ENCODE assay signal across 14 mouse cellular contexts in the genomic region with DNA sequence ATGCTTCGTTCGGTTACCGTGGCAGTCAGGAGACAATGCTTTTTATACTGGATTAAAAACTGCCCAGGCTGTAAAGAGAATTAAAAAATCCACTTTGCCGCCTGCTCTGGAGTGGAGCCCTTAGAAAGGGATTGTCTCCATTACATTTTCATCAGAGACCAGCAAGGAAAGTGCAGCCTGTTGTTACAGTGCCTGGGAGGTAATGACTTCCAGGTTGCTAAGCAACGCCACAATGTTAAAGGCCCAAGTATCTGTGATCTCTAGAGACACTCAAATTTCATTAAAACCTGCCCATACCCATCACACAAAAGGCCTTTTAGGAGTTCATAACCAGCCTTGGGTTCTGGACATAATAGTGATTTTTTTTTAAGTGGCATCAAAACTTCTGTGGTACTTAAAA.
A peak's percentile ranks its signal among the peaks of the same experiment; 100 is the strongest.
DNase-seq lines count a peak whose midpoint lies in the region; ATAC-seq and TF ChIP-seq lines count a peak whose summit lies in the region.
"Had no signal": no experiment of that assay in that cellular context is flagged by ENCODE, and none has a peak within 500 bp of the region (broad histone marks: within the 10 kb centered on the region; RNA-seq: fewer than 3 reads in every experiment).

No protein-coding gene starts in this region.

- TF ChIP-seq CTCF in hindbrain, postnatal 0 days (IDR thresholded peaks at IDR 0.05; ENCODE audit: low read depth) = no peak

- no peaks in the 10 kb centered on the region for H3K9me3 ChIP-seq in forebrain, embryonic 14.5 days (replicated peaks; ENCODE audit: control insufficient read depth, low read length)
- no peaks in the 10 kb centered on the region for H3K9me3 ChIP-seq in hindbrain, postnatal 0 days (ENCODE audit: low read length)
- no peaks in the 10 kb centered on the region for H3K9me3 ChIP-seq in neural tube, embryonic 12.5 days
- H3K9me3 ChIP-seq: limb, embryonic 15.5 days; lung, embryonic 15.5 days had no signal

- no peak overlapping the region for H3K4me3 ChIP-seq in forebrain, embryonic 14.5 days (ENCODE audit: low read depth, low read length)
- H3K4me3 ChIP-seq in hindbrain, postnatal 0 days (ENCODE audit: low read length) = no peak overlapping the region
- no peak overlapping the region for H3K4me3 ChIP-seq in neural tube, embryonic 12.5 days
- H3K4me3 ChIP-seq: limb, embryonic 15.5 days; lung, embryonic 15.5 days had no signal

- ATAC-seq in forebrain, embryonic 14.5 days = peak; percentile 48; the same call in 1 of the 2 replicates
- peak; percentile 59; the same call in 1 of the 2 replicates for ATAC-seq in hindbrain, postnatal 0 days
- 0 out of 2 replicates have a peak, but pooled peaks have one; percentile 29 for ATAC-seq in neural tube, embryonic 12.5 days (ENCODE audit: low FRiP score, low read depth)

- H3K27me3 ChIP-seq in forebrain, embryonic 14.5 days (replicated peaks; ENCODE audit: control insufficient read depth, insufficient read depth, low read length) = no peaks in the 10 kb centered on the region
- H3K27me3 ChIP-seq in hindbrain, postnatal 0 days (ENCODE audit: insufficient read depth, low read length) = no peaks in the 10 kb centered on the region
- no peaks in the 10 kb centered on the region for H3K27me3 ChIP-seq in neural tube, embryonic 12.5 days (replicated peaks)
- H3K27me3 ChIP-seq: limb, embryonic 15.5 days; lung, embryonic 15.5 days had no signal

- H3K27ac ChIP-seq in forebrain, embryonic 14.5 days (ENCODE audit: low read depth, low read length) = peak overlapping the region; percentile 22; the same call in 1 of the 2 replicates
- peak overlapping the region; percentile 20; the same call in 1 of the 2 replicates for H3K27ac ChIP-seq in hindbrain, postnatal 0 days
- no peak overlapping the region for H3K27ac ChIP-seq in neural tube, embryonic 12.5 days
- H3K27ac ChIP-seq: limb, embryonic 15.5 days; lung, embryonic 15.5 days had no signal

- H3K4me1 ChIP-seq in forebrain, embryonic 14.5 days (ENCODE audit: control insufficient read depth, insufficient read depth, low read length) = peaks cover 11% of the 10 kb centered on the region
- H3K4me1 ChIP-seq in hindbrain, postnatal 0 days (ENCODE audit: insufficient read depth, low read length) = peaks cover 9% of the 10 kb centered on the region
- peaks cover 22% of the 10 kb centered on the region for H3K4me1 ChIP-seq in neural tube, embryonic 12.5 days
- H3K4me1 ChIP-seq: lung, embryonic 15.5 days had no signal

- no peaks in the 10 kb centered on the region for H3K36me3 ChIP-seq in forebrain, embryonic 14.5 days (ENCODE audit: control insufficient read depth, insufficient read depth, low read length)
- H3K36me3 ChIP-seq in hindbrain, postnatal 0 days (ENCODE audit: insufficient read depth, low read length) = no peaks in the 10 kb centered on the region
- no peaks in the 10 kb centered on the region for H3K36me3 ChIP-seq in neural tube, embryonic 12.5 days
- H3K36me3 ChIP-seq: limb, embryonic 15.5 days; lung, embryonic 15.5 days had no signal

- WGBS in forebrain, embryonic 14.5 days = 25% methylated on average over 5 of the region's 5 CpGs
- 28% methylated on average over 5 of the region's 5 CpGs for WGBS in hindbrain, postnatal 0 days
- WGBS in neural tube, embryonic 12.5 days = 33% methylated on average over 5 of the region's 5 CpGs

- H3K4me2 ChIP-seq in forebrain, embryonic 14.5 days (ENCODE audit: low read length) = no peak overlapping the region
- H3K4me2 ChIP-seq in hindbrain, postnatal 0 days (ENCODE audit: low read depth, low read length) = no peak overlapping the region
- H3K4me2 ChIP-seq in neural tube, embryonic 12.5 days (replicated peaks) = no peak overlapping the region
- H3K4me2 ChIP-seq: limb, embryonic 15.5 days; lung, embryonic 15.5 days had no signal

- no peak overlapping the region for H3K9ac ChIP-seq in forebrain, embryonic 14.5 days (ENCODE audit: low read length)
- no peak overlapping the region for H3K9ac ChIP-seq in hindbrain, postnatal 0 days (replicated peaks; ENCODE audit: low read length)
- H3K9ac ChIP-seq in neural tube, embryonic 12.5 days = no peak overlapping the region
- H3K9ac ChIP-seq: limb, embryonic 15.5 days; lung, embryonic 15.5 days had no signal

- DNase-seq in embryo, embryonic 10 days (ENCODE audit: low spot score) = peak; percentile 68
- no peak for DNase-seq in embryo, embryonic 9.5 days (ENCODE audit: extremely low spot score)
- peak; percentile 68 for DNase-seq in forebrain, embryonic 14.5 days (ENCODE audit: low spot score)
- DNase-seq in hindbrain, postnatal 0 days (ENCODE audit: low spot score) = peak; percentile 73
- no peak for DNase-seq in right cerebral cortex, adult 2 months (ENCODE audit: low spot score in 2 of 2)
- DNase-seq in gastrocnemius, postnatal 25 days = no peak
- DNase-seq in cerebellum, adult 8-10 months = no peak
- DNase-seq: cerebellum, postnatal 10 days; heart, postnatal 36 days; kidney, adult 2 months; layer of hippocampus, adult 9-11 months had no signal

Comparison
In these comparisons a context has a peak if more than half of its experiments do, and no peak if none do; other contexts are left out.
1. DNase-seq: peak in embryo, embryonic 10 days (single experiment), forebrain, embryonic 14.5 days (single experiment) and hindbrain, postnatal 0 days (single experiment); none in embryo, embryonic 9.5 days (single experiment), right cerebral cortex, adult 2 months (0 of 2), gastrocnemius, postnatal 25 days (single experiment) and cerebellum, adult 8-10 months (single experiment).
2. Peak in every context shown above with its lines, with median percentiles within 50 percentile points of each other: ATAC-seq.